Mouse (Mus musculus) hindbrain, embryonic 10.5 days (tissue): ENCODE results near the gene Fam185a. TPM values are rescaled to one million over a fixed set of nuclear protein-coding genes. Genes with fewer than 3 reads are reported as not detected.

Experiments used
- DNase-seq: peaks from one replicate; pipeline ENCODE4 v3.0.0-alpha.2; 2017; ENCODE audit warnings: low spot score
- H3K27ac ChIP-seq: fragments of 300-500 bp; sonication (generic); 2 replicates; pipeline ENCODE4 v1.5.1; 2016; ENCODE audit warnings: mild to moderate bottlenecking, moderate library complexity
- H3K27me3 ChIP-seq: fragments of 300-500 bp; sonication (generic); 2 replicates; pipeline ENCODE4 v1.6.1; 2016; ENCODE audit warnings: mild to moderate bottlenecking; ENCODE audit not compliant: poor library complexity, insufficient read depth, severe bottlenecking
- H3K36me3 ChIP-seq: fragments of 300-500 bp; sonication (generic); 2 replicates; pipeline ENCODE4 v1.6.1; 2016; ENCODE audit warnings: mild to moderate bottlenecking, moderate library complexity
- H3K4me1 ChIP-seq: fragments of 300-500 bp; sonication (generic); replicated peaks from 2 replicates; pipeline ENCODE4 v1.6.1; 2016; ENCODE audit warnings: mild to moderate bottlenecking
- H3K4me3 ChIP-seq: fragments of 300-500 bp; sonication (generic); 2 replicates; pipeline ENCODE4 v1.5.1; 2016; ENCODE audit warnings: mild to moderate bottlenecking, moderate library complexity
- H3K9me3 ChIP-seq: fragments of 300-500 bp; sonication (generic); 2 replicates; pipeline ENCODE4 v1.6.1; 2016; ENCODE audit warnings: mild to moderate bottlenecking, moderate library complexity
- WGBS: fragments of 180-500 bp; shearing (Covaris S2); methylation state at CpG from one replicate; pipeline ENCODE4 v1.1.7; 2016; 5-methylcytosine and 5-hydroxymethylcytosine counted together
- polyA plus RNA-seq: library from polyadenylated mRNA; unstranded; fragments of >200 nt; fragmentation: Nextera tagmentation; extraction: Ambion mirVana; gene quantifications from 2 replicates; pipeline ENCODE4 v1.2.1, GENCODE M21; 2016

Fam185a gene
- polyA plus RNA-seq, 1 experiment from 2014 or later, result 4.6 TPM

DNA sequence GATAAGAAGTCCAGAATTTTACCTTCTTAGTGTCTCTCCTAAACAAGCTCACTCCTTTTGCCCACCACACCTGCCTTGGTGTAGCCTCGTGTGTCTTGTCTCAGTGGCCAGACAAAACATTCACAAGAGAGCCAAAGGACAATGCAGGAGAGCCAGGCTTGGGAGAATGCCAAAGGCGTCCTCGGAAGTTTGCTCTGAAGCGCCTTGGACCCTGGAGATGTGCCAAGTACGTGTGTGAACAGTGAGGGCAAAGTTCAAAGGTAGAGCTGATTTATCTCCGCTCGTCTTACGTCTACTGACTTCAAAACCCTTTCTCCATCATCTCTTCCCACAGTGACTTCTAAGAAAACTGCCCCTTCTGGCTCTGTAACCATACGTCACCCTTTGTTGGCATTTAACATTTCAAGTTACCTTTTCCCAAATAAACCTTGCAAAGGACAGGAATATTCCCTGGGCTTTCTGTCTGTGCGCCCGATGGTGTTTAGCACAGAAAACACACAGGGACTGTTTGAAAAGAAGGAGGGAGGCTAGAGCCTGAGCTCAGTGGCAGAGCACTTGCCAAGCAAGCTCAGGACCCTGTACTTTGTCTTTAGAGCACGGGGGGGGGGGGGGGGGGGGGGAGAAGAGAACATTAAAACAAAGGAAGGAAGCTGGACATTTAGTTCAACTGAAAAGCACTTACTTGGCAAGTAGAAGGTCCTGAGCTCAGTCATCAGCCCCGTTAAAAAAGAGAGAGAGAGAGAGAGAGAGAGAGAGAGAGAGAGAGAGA is 33.0 kb upstream of the Fam185a start:
- no peak overlapping the region for H3K27ac ChIP-seq
- no peak overlapping the region for H3K4me3 ChIP-seq
- 69% methylated on average over 13 of the region's 13 CpGs for WGBS

GRCm38 (mm10) chr5:21394562-21394961 is 30.2 kb upstream of the Fam185a start:
- H3K4me1 ChIP-seq, result 0 out of 2 replicates have a peak, but pooled peaks cover 3% of the 10 kb centered on the region
- no peaks in the 10 kb centered on the region for H3K9me3 ChIP-seq
- no peaks in the 10 kb centered on the region for H3K36me3 ChIP-seq
- no peak for DNase-seq
- no peak overlapping the region for H3K27ac ChIP-seq
- WGBS, result 84% methylated on average over 2 of the region's 2 CpGs
- no peaks in the 10 kb centered on the region for H3K27me3 ChIP-seq
- H3K4me3 ChIP-seq, result no peak overlapping the region

More for the DNA sequence above, 33.0 kb upstream of the Fam185a start:
- no peaks in the 10 kb centered on the region for H3K27me3 ChIP-seq
- no peak for DNase-seq
- no peaks in the 10 kb centered on the region for H3K36me3 ChIP-seq
- H3K4me1 ChIP-seq, result 0 out of 2 replicates have a peak, but pooled peaks cover 3% of the 10 kb centered on the region
- no peaks in the 10 kb centered on the region for H3K9me3 ChIP-seq

- Histone ChIP-seq H3K36me3 (no peaks in the 10 kb centered on the region), H3K27me3 (no peaks in the 10 kb centered on the region), H3K4me3 (no peak overlapping the region), H3K4me1 (0 out of 2 replicates have a peak, but pooled peaks cover 3% of the 10 kb centered on the region), H3K9me3 (no peaks in the 10 kb centered on the region), H3K27ac (no peak overlapping the region)
- DNase-seq, result no peak
- 69% methylated on average over 7 of the region's 7 CpGs for WGBS
These were observed 29.4 kb upstream of the Fam185a start for GRCm38 (mm10) chr5:21395205-21395840.

- Histone ChIP-seq H3K36me3 (no peaks in the 10 kb centered on the region), H3K27me3 (no peaks in the 10 kb centered on the region), H3K9me3 (no peaks in the 10 kb centered on the region), H3K27ac (no peak overlapping the region), H3K4me1 (no peaks in the 10 kb centered on the region), H3K4me3 (no peak overlapping the region)
- DNase-seq, result no peak
- 91% methylated on average over 5 of the region's 5 CpGs for WGBS
These were observed 13.5 kb upstream of the Fam185a start for GRCm38 (mm10) chr5:21411261-21411666.

- H3K4me1 ChIP-seq, result no peaks in the 10 kb centered on the region
- no peaks in the 10 kb centered on the region for H3K9me3 ChIP-seq
- DNase-seq, result no peak
- no peaks in the 10 kb centered on the region for H3K36me3 ChIP-seq
- no peaks in the 10 kb centered on the region for H3K27me3 ChIP-seq
- no peak overlapping the region for H3K27ac ChIP-seq
- 77% methylated on average over 5 of the region's 5 CpGs for WGBS
- no peak overlapping the region for H3K4me3 ChIP-seq
These were observed 12.7 kb upstream of the Fam185a start for GRCm38 (mm10) chr5:21412056-21412455.

DNA sequence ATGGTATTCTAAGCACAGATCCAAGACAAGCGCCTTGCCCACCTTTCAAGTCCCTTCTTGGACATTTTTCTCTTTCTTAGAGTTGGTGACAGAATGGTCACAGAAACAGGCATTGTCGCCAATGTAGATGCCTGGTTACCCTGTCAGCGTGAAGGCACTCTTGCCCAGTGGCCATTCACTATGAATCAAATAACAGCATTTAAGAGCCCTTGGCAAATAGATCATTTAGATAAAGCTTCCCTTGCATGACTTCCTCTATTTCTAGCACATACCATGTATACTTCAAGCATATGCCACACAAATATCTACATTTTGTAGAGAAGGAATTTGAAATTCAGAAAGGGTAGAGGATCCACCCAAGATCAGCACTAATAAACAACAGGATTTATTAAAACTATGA is 11.4 kb upstream of the Fam185a start:
- Histone ChIP-seq H3K36me3 (no peaks in the 10 kb centered on the region), H3K27me3 (no peaks in the 10 kb centered on the region), H3K27ac (no peak overlapping the region), H3K9me3 (no peaks in the 10 kb centered on the region), H3K4me1 (no peaks in the 10 kb centered on the region), H3K4me3 (no peak overlapping the region)
- no peak for DNase-seq
- 88% methylated on average over 3 of the region's 3 CpGs for WGBS

DNA sequence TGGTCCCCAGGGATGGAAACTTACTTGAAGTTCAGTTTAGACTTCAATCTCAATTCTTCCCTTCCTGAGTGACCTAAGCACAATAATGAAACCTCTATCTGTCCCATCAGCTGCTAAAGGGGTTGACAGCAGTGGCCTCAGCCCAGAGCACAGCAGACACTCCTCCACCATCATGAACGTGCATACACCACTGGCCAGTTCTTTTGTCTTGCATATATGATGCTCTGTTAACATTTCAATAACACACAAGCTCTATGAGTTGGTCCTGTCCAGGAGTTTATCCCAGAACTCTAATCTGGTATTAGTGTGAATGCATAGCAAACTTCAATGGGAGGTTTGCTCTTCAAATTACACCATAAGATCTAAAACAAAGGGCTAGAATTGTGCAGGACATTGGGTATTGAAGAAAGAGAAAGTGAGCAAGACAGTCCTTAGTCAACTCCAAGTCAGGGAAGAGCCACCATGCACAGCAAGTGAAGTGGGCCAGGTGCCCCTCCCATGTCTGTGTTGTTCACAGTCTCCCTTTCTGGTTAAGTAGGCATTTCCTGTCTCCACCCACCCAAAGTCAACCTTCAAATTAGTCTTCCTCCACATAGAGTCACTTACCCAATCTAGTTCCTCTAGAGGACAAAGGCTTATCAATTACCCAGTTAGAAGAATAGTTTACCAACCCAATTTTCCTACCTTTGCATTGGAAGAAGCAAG is 10.5 kb upstream of the Fam185a start:
- no peaks in the 10 kb centered on the region for H3K4me1 ChIP-seq
- no peak overlapping the region for H3K27ac ChIP-seq
- no peak for DNase-seq
- no peak overlapping the region for H3K4me3 ChIP-seq
- H3K9me3 ChIP-seq, result no peaks in the 10 kb centered on the region
- H3K27me3 ChIP-seq, result no peaks in the 10 kb centered on the region
- H3K36me3 ChIP-seq, result no peaks in the 10 kb centered on the region
- 68% methylated on average over 1 of the region's 1 CpGs for WGBS

DNA sequence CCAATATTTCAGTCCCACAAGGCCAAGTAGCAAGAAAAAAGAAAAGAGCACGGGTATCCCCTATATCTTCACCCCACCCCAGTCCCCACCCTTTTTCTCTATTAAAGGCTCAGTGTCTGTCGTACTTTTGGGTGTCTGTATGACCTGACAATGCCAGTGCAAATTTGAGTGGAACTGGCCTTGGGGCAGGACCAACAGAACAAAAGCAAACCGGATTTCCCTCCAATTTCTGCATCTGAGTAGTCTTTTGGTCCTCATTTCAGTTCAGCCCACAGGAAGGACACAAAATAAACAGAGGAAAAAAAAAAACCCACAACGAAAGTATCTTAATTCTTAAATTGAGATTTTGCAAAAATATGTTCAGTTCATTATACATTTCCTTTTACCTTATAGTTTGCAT is 6.1 kb upstream of the Fam185a start:
- no peak overlapping the region for H3K27ac ChIP-seq
- H3K9me3 ChIP-seq, result no peaks in the 10 kb centered on the region
- no peak for DNase-seq
- H3K36me3 ChIP-seq, result no peaks in the 10 kb centered on the region
- H3K4me3 ChIP-seq, result no peak overlapping the region
- no peaks in the 10 kb centered on the region for H3K27me3 ChIP-seq
- H3K4me1 ChIP-seq, result no peaks in the 10 kb centered on the region
- 74% methylated on average over 4 of the region's 4 CpGs for WGBS

DNA sequence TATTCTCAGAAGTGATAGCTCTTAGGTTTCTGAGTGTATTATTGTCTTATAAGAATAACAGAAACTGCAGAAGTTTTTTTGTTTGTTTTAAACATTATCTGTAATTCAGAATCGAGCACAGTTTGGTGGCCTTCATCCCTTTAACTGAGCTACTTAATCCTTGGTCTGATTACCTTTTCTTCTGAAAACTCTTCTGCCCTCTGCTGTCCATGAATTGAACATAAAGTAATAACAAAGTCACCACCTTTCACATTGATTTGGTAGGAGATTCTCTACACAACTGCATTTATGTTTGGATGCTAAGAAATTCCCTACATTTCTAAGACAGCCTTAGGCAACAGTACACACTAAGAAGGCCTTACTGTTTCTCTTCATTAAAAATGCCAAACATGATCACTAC is 4.1 kb upstream of the Fam185a start:
- WGBS, result 50% methylated on average over 1 of the region's 1 CpGs
- no peaks in the 10 kb centered on the region for H3K36me3 ChIP-seq
- no peak overlapping the region for H3K4me3 ChIP-seq
- H3K9me3 ChIP-seq, result no peaks in the 10 kb centered on the region
- H3K4me1 ChIP-seq, result peaks cover 10% of the 10 kb centered on the region
- DNase-seq, result no peak
- H3K27me3 ChIP-seq, result no peaks in the 10 kb centered on the region
- no peak overlapping the region for H3K27ac ChIP-seq

DNA sequence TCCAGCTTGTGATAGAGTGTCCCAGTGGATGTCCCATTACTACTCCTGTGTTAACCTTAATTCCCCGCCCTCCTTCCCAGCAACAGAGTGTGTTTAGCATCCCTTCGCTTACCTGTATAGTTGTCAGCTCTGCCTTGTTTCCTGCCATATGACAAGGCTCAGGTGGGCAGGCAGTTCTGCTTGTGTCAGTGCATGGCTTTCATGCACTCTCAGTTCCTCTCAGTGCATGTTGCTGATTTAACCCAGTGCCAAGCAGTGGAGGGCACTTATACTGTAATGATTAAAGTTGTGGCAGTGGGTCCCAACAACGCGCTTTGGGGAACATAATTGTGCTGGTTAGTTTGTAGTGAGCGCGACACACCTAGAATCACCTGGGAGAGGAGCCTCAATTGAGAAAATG is 1.9 kb downstream of the Fam185a start:
- Histone ChIP-seq H3K27me3 (no peaks in the 10 kb centered on the region), H3K36me3 (no peaks in the 10 kb centered on the region), H3K4me1 (peaks cover 19% of the 10 kb centered on the region), H3K4me3 (no peak overlapping the region), H3K9me3 (no peaks in the 10 kb centered on the region), H3K27ac (no peak overlapping the region)
- 94% methylated on average over 6 of the region's 6 CpGs for WGBS
- DNase-seq, result no peak

DNA sequence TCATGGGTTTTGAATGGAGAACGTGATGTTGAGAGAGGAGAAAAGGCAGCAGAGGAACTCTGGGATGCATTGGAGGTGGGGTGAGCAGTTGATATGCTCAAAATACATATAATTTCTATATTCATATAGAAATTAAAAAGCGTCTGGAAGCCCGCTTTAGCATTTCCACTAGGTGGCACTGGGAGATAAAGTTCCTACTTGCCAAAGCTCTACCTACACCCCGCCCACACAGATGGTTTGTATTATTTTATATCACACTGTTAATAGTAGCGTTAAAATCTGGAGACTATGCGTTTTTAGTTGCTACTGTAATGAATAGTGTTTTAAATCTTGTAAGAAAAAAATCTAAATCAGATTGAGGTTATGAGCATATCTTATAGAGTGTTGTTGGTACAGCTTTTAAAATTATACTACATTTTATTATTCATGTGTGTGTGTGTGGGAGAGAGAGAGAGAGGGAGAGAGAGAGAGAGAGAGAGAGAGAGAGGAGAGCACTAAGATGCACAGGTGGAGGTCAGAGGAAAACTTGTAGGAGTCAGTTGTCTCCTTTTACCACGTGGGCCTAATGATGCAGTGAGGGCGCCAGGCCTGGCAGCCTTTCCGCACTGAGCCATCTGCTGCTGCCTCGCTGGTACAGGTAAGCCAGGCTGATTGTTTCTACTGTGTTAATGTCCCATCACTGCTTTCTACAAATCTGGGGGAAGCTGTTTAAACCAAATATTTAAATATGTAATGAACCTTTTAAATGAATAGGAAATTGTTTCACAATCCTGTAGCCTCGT is 9.6 kb downstream of the Fam185a start:
- 81% methylated on average over 11 of the region's 11 CpGs for WGBS
- Histone ChIP-seq H3K9me3 (no peaks in the 10 kb centered on the region), H3K36me3 (no peaks in the 10 kb centered on the region), H3K27me3 (no peaks in the 10 kb centered on the region), H3K4me3 (no peak overlapping the region), H3K27ac (no peak overlapping the region), H3K4me1 (peaks cover 4% of the 10 kb centered on the region; the same call in 1 of the 2 replicates)
- DNase-seq, result no peak

- H3K4me1 ChIP-seq, result peaks cover 4% of the 10 kb centered on the region; the same call in 1 of the 2 replicates
- H3K4me3 ChIP-seq, result no peak overlapping the region
- H3K27ac ChIP-seq, result no peak overlapping the region
- no peaks in the 10 kb centered on the region for H3K27me3 ChIP-seq
- WGBS, result 60% methylated on average over 8 of the region's 8 CpGs
- H3K36me3 ChIP-seq, result no peaks in the 10 kb centered on the region
- no peaks in the 10 kb centered on the region for H3K9me3 ChIP-seq
- no peak for DNase-seq
These were observed 11.8 kb downstream of the Fam185a start for GRCm38 (mm10) chr5:21436471-21436975.
